Mouse (Mus musculus) lung, embryonic 15.5 days (tissue): ENCODE results near the gene Rasgrp2. TPM values are rescaled to one million over a fixed set of nuclear protein-coding genes. Genes with fewer than 3 reads are reported as not detected.

Experiments
- ATAC-seq: fragments of 200-750 bp; cut with Nextera tagmentation; 2 replicates; pipeline ENCODE4 v1.8.0; 2017; ENCODE audit warnings: moderate number of reproducible peaks, borderline replicate concordance; ENCODE audit not compliant: low FRiP score, low TSS enrichment; ENCODE audit errors: extremely low read depth
- H3K27ac ChIP-seq: fragments of 300-500 bp; sonication (generic); 2 replicates; pipeline ENCODE4 v1.5.1; 2015; ENCODE audit warnings: moderate library complexity, mild to moderate bottlenecking, inconsistent platforms
- H3K27me3 ChIP-seq: fragments of 300-500 bp; sonication (generic); 2 replicates; pipeline ENCODE4 v1.6.1; 2015; ENCODE audit warnings: inconsistent platforms
- H3K36me3 ChIP-seq: fragments of 300-500 bp; sonication (generic); 2 replicates; pipeline ENCODE4 v1.6.1; 2015; ENCODE audit warnings: inconsistent platforms
- H3K4me1 ChIP-seq: fragments of 300-500 bp; sonication (generic); 2 replicates; pipeline ENCODE4 v1.6.1; 2015; ENCODE audit warnings: inconsistent platforms
- H3K4me2 ChIP-seq: fragments of 300-500 bp; sonication (generic); 2 replicates; pipeline ENCODE4 v1.6.1; 2015; ENCODE audit warnings: inconsistent platforms, mild to moderate bottlenecking, moderate library complexity
- H3K4me3 ChIP-seq: fragments of 300-500 bp; sonication (generic); 2 replicates; pipeline ENCODE4 v1.5.1; 2015; ENCODE audit warnings: mild to moderate bottlenecking, inconsistent platforms
- H3K9ac ChIP-seq: fragments of 300-500 bp; sonication (generic); 2 replicates; pipeline ENCODE4 v1.6.1; 2015; ENCODE audit warnings: inconsistent platforms
- H3K9me3 ChIP-seq: fragments of 300-500 bp; sonication (generic); 2 replicates; pipeline ENCODE4 v1.6.1; 2016; ENCODE audit warnings: inconsistent platforms
- WGBS: fragments of 180-500 bp; shearing (Covaris S2); methylation state at CpG from one replicate; pipeline ENCODE4 v1.1.7; 2015; 5-methylcytosine and 5-hydroxymethylcytosine counted together
- polyA plus RNA-seq: library from polyadenylated mRNA; unstranded; fragments of >200 nt; fragmentation: Nextera tagmentation; extraction: Ambion mirVana; gene quantifications from 2 replicates; pipeline ENCODE4 v1.2.1, GENCODE M21; 2015

Rasgrp2 gene
- polyA plus RNA-seq, 1 experiment from 2014 or later: 72.1 TPM

DNA sequence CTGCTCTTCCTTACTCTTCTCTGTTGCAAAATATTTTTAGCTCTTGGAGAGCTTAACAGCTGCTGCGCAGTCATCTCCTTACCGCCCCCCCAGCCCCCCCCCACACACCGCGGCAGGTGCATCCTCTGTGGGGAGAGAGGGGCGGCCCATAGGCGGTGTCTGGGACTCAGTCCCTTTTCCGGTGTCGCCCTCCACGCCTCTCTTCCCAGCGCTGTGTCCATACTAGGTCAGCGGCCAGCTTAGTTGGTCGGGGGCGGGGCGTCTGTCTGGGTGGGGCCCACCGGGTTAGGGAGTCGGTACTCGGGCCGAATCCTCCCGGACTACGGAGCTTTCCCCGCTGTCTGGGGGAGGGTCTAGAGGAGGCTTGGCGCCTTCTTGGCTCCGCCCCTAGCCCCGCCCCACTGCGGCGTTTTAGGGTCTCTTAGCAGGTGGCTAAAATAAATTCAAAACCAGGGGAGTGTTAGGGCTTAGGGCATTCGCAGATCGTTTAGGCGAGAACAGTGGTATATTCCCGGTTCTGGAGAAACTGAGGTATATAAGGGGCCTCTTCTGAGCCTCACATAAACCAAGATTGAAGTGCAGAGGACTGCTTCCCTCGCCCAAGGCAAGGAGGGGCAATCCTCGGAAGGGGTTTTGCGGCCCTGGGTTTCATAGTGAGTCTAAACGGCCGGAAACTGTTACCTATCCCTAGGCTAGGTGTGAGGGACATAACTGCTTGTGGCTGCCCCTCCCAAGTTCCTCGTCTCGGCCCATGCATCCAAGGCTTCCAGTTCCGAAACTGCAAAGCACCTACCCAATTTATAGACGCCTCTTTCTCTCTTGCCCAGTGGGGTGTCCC is 474 bp upstream of the Rasgrp2 start:
- Histone ChIP-seq H3K4me2 (peak overlapping the region; percentile 100), H3K9ac (peak overlapping the region; percentile 54), H3K9me3 (no peaks in the 10 kb centered on the region), H3K36me3 (no peaks in the 10 kb centered on the region), H3K4me1 (peaks cover 37% of the 10 kb centered on the region), H3K4me3 (peak overlapping the region; percentile 71), H3K27ac (peak overlapping the region; percentile 64), H3K27me3 (peaks cover 33% of the 10 kb centered on the region)
- ATAC-seq: peak; percentile 55
- 1% methylated on average over 39 of the region's 39 CpGs for WGBS

DNA sequence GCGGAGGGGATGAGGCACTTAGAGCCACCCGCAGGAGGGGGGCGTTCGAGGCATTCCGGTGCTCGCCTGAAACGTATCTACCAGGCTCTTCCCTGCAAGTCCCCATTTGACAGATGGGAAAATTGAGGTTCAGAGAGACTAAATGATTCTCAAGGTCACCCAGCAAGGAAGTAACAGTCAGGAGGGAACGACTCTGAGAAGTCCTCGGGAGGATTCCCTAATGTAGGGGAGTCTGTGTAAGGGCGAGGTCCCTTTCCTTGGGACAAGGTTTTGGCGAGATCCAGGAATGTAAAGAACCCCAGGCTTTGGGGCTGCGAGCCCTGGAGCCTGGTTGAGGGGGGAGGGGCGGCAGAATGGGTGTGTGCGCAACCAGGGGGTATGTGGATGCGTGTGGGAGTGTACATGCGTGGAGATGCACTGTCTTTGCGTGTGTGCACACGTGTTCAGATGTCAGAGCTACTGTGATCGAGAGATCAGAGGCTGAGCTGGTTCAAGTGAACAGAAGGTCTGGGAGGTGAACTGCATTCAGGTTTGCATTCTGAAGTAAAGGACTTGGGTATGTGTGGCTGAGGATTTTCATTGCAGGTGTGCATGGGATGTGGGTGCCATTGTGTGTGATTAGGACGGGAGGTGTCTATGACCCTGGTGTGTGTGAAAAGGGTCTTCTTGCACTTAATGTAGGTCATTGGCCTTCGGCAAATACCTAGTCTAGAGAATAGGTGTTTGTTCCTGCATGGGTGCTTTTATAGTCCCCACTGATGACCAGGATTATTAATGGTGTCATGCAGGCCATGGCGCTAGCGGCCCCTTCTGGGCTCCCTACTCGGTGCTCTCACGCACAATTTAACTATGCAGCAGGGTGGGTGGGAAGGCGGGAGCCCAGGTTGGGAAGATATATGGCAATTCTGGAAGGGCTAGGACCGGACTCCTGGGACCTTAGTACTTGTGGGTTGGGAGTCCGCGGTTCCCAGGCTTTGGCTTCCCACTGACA is 1.3 kb downstream of the Rasgrp2 start:
- Histone ChIP-seq H3K27me3 (peaks cover 33% of the 10 kb centered on the region), H3K36me3 (no peaks in the 10 kb centered on the region), H3K27ac (no peak overlapping the region), H3K4me2 (peak overlapping the region; percentile 100), H3K9me3 (no peaks in the 10 kb centered on the region), H3K4me3 (peak overlapping the region; percentile 71), H3K4me1 (peaks cover 37% of the 10 kb centered on the region), H3K9ac (peak overlapping the region; percentile 54)
- no peak for ATAC-seq
- 2% methylated on average over 29 of the region's 29 CpGs for WGBS

DNA sequence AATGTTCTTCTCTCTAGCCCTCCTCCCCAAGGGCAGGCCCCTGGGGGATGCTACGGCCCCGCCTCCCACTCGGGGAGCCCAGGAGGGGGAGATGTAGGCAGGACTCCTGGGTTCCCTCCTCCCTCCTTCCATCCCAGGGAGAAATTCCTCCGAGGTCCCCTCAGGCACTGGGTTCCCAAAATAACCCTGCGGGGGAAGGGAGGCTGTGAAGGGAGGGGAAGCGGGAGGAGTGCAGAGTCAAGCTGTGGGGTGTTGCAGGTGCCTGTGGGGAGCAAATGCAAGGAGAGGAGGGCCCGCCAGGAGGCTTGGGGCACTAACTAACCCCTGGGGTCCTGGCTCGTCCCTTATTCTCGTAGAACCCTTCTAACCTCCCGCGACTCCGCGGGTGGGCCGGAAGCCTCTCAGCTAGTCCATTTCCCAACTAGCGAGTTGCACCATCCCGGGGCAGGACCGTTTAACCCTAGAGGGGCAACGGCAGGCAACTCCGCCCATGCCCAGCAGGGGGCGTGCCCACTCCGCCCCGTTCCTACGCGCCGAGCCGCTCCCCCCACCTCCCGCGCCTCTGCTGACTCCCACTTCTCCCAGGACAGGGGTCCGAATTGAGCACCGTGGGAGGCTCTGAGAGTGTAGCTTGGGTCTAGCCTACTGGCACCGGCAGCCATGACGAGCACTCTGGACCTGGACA is 2.1 kb downstream of the Rasgrp2 start:
- H3K27me3 ChIP-seq: peaks cover 33% of the 10 kb centered on the region
- peak overlapping the region; percentile 100 for H3K4me2 ChIP-seq
- H3K4me1 ChIP-seq: peaks cover 37% of the 10 kb centered on the region
- H3K9me3 ChIP-seq: no peaks in the 10 kb centered on the region
- H3K9ac ChIP-seq: peak overlapping the region; percentile 46
- peak overlapping the region; percentile 67 for H3K27ac ChIP-seq
- no peaks in the 10 kb centered on the region for H3K36me3 ChIP-seq
- peak; percentile 41 for ATAC-seq
- under 1% methylated on average over 32 of the region's 32 CpGs for WGBS
- H3K4me3 ChIP-seq: peak overlapping the region; percentile 71

DNA sequence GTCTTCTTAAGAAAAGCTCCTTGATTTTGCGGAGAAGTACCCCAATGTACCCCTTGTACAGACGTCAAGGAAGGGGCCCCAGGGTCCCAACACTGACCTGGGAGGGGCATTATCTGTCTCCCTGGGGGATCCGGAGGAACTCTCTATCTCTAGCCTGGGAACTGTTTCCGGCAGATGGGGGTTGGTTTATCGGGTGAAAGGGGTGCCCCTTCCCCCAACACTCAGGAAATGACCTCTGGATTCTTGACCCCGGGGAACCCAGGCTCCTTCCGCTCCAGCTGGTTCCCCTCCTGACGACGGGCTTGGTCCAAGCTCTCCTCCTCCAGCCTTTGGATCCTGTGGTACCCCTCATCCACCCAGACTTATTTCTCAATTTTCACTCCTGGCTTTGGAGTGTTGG is 2.8 kb downstream of the Rasgrp2 start:
- H3K36me3 ChIP-seq: no peaks in the 10 kb centered on the region
- peaks cover 37% of the 10 kb centered on the region for H3K4me1 ChIP-seq
- WGBS: 7% methylated on average over 9 of the region's 9 CpGs
- peak overlapping the region; percentile 46 for H3K9ac ChIP-seq
- peak overlapping the region; percentile 71 for H3K4me3 ChIP-seq
- H3K9me3 ChIP-seq: no peaks in the 10 kb centered on the region
- peak overlapping the region; percentile 54; the same call in 1 of the 2 replicates for H3K27ac ChIP-seq
- H3K27me3 ChIP-seq: peaks cover 33% of the 10 kb centered on the region
- no peak for ATAC-seq
- peak overlapping the region; percentile 100 for H3K4me2 ChIP-seq

DNA sequence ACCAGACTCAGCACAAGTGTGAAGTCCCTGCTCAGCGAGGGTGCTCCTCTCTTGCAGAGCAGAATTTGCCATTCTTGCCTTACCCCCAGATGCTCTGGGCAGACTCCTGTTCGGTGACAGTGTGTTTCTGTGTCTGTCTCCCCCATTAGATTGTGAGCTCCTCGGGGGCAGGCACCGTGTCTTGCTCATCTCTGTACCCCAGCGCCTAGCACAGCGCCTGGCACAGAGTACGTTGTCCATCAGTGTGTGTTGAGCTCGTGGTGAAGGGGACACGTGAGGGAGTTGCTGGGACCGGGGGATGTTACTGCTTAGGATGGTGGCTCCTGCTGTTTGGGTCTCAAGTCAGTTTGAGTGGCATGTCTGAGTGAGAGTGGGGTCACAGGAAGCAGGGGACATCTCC is 4.7 kb downstream of the Rasgrp2 start:
- Histone ChIP-seq H3K4me3 (no peak overlapping the region), H3K27me3 (peaks cover 33% of the 10 kb centered on the region), H3K9ac (no peak overlapping the region), H3K9me3 (no peaks in the 10 kb centered on the region), H3K36me3 (no peaks in the 10 kb centered on the region), H3K4me1 (peaks cover 32% of the 10 kb centered on the region), H3K27ac (no peak overlapping the region), H3K4me2 (no peak overlapping the region)
- 81% methylated on average over 10 of the region's 10 CpGs for WGBS
- no peak for ATAC-seq

DNA sequence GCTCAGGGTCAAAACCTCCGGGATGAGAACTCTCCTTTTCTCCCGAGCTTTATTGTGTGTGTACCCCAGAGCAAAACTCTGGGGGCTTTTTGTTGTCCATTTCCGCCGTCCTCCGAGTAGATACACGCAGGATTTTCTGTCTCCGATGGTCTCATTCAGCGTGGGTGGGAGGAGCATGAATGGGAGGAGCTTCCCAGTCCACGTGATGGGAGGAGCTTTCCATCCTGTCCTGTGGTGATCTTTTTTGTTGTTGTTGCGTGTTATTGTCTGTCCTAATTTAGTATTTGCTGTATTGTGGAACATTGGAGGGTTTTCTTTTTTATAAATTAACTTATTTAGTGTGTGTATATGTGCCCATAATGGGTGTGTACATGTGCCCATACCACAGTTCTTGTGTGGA is 6.3 kb downstream of the Rasgrp2 start:
- H3K4me1 ChIP-seq: peaks cover 19% of the 10 kb centered on the region
- ATAC-seq: no peak
- no peak overlapping the region for H3K9ac ChIP-seq
- no peak overlapping the region for H3K27ac ChIP-seq
- no peaks in the 10 kb centered on the region for H3K9me3 ChIP-seq
- H3K4me2 ChIP-seq: no peak overlapping the region
- no peaks in the 10 kb centered on the region for H3K36me3 ChIP-seq
- WGBS: 68% methylated on average over 10 of the region's 10 CpGs
- no peak overlapping the region for H3K4me3 ChIP-seq
- peaks cover 26% of the 10 kb centered on the region for H3K27me3 ChIP-seq

DNA sequence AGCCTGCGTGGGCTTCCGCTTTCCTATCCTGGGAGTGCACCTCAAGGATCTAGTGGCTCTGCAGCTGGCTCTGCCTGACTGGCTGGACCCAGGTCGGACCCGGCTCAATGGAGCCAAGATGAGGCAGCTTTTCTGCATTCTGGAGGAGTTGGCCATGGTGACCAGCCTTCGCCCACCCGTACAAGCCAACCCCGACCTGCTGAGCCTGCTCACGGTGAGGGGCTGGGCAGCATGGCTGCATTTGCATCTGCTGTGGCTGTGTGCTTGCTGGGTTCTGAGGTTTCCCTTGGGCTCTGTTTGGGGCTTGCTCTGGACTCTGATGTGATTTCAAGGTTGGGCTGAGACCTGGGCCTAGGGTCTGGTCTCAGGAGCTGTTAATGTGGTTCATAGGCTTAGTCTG is 8.0 kb downstream of the Rasgrp2 start:
- WGBS: 79% methylated on average over 8 of the region's 8 CpGs
- Histone ChIP-seq H3K9ac (no peak overlapping the region), H3K9me3 (no peaks in the 10 kb centered on the region), H3K4me3 (no peak overlapping the region), H3K36me3 (no peaks in the 10 kb centered on the region), H3K4me1 (peaks cover 2% of the 10 kb centered on the region), H3K27me3 (peaks cover 9% of the 10 kb centered on the region; the same call in 1 of the 2 replicates), H3K27ac (no peak overlapping the region), H3K4me2 (no peak overlapping the region)
- no peak for ATAC-seq

DNA sequence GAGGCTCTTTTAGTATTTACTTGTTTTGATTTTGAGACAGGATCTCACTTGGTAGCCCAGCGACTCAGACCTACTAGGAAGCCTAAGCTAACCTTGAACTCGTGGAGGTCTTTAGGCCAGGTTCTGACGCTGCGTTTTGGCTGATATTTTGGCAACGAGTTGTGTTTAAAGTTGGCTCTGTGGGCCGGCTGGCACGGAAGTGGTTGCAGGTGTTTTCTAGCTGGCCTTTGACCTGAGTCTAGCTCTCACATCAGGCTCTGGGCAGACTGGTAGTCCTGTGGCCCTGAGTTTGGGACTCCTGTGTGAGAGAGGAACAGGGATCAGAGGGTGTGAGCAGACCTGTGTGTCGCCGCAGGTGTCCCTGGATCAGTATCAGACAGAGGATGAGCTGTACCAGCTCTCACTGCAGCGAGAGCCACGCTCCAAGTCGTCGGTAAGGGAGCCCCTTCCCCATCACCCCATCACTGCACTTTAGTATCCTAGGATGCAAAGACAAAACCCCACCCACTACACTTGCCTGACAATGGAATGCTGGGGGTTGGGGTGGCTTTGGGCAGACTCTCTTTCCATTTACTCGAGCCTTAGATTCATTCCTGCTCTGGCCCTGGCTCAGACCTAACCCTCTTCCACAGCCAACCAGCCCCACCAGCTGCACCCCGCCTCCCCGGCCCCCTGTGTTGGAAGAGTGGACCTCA is 8.8 kb downstream of the Rasgrp2 start:
- Histone ChIP-seq H3K27me3 (0 out of 2 replicates have a peak, but pooled peaks cover under 1% of the 10 kb centered on the region), H3K9ac (no peak overlapping the region), H3K4me1 (no peaks in the 10 kb centered on the region), H3K9me3 (no peaks in the 10 kb centered on the region), H3K4me3 (no peak overlapping the region), H3K36me3 (no peaks in the 10 kb centered on the region), H3K4me2 (no peak overlapping the region), H3K27ac (no peak overlapping the region)
- no peak for ATAC-seq
- WGBS: 52% methylated on average over 16 of the region's 16 CpGs

DNA sequence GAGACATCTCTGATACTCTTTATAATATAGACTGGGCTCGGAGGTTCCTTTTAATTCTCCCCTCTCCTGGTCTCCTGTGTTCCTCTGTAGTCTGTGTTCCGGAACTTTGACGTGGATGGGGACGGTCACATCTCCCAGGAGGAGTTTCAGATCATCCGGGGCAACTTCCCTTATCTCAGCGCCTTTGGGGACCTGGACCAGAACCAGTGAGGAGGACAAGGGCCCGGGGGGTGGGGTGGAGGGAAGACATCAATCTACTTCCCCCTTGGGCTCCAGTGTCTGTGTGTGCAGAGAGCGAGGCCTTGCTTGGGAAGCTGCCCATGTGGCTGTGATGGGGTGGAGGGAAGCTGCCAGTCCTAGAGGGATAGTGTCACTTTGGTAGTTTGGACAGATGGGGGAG is 9.6 kb downstream of the Rasgrp2 start:
- WGBS: 66% methylated on average over 8 of the region's 8 CpGs
- no peak overlapping the region for H3K4me3 ChIP-seq
- H3K9me3 ChIP-seq: no peaks in the 10 kb centered on the region
- no peak overlapping the region for H3K4me2 ChIP-seq
- no peak for ATAC-seq
- no peaks in the 10 kb centered on the region for H3K4me1 ChIP-seq
- no peaks in the 10 kb centered on the region for H3K27me3 ChIP-seq
- no peak overlapping the region for H3K27ac ChIP-seq
- no peaks in the 10 kb centered on the region for H3K36me3 ChIP-seq
- H3K9ac ChIP-seq: no peak overlapping the region

DNA sequence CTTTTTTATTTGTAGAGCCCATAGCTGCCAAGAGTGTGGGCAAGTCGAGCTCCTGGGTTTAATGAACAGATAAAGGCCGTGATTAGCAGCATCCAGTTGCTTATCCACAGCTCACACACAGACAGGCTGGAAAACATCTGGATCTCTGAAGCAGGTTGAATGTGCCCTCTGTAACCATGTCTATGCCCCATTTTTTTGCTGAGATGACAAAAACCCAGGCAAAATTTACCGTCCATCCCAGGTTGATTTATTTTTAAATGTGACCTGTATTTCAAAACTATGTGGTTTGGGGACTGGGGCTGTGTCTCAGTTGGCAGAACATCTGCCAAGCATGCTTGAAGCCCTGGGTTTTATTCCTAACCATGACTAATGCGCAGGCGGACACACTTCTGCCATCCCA is 10.0 kb downstream of the Rasgrp2 start:
- WGBS: 75% methylated on average over 5 of the region's 5 CpGs
- no peaks in the 10 kb centered on the region for H3K9me3 ChIP-seq
- no peak overlapping the region for H3K4me2 ChIP-seq
- no peaks in the 10 kb centered on the region for H3K36me3 ChIP-seq
- no peaks in the 10 kb centered on the region for H3K4me1 ChIP-seq
- H3K4me3 ChIP-seq: no peak overlapping the region
- no peak for ATAC-seq
- no peaks in the 10 kb centered on the region for H3K27me3 ChIP-seq
- H3K27ac ChIP-seq: no peak overlapping the region
- H3K9ac ChIP-seq: no peak overlapping the region

DNA sequence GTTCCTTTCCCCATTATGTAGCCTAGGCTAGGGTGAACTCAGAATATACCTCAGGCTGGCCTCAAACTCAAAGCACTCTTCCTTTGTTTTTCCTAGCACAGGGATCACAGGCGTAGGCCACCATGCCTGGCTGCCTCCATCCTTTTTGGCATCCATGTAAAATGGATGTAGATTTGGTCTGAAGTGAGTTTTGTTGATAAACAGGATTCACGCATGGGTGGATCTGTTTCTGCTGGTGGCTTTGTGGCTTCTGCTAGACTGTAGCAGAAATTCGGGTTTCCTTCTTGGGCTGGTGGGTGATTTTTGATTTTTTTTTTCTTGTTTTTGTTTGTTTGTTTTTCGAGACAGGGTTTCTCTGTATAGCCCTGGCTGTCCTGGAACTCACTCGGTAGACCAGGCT is 10.8 kb downstream of the Rasgrp2 start:
- no peaks in the 10 kb centered on the region for H3K36me3 ChIP-seq
- no peak overlapping the region for H3K4me2 ChIP-seq
- no peaks in the 10 kb centered on the region for H3K27me3 ChIP-seq
- no peaks in the 10 kb centered on the region for H3K9me3 ChIP-seq
- no peaks in the 10 kb centered on the region for H3K4me1 ChIP-seq
- 73% methylated on average over 5 of the region's 5 CpGs for WGBS
- no peak overlapping the region for H3K9ac ChIP-seq
- no peak overlapping the region for H3K27ac ChIP-seq
- no peak for ATAC-seq
- H3K4me3 ChIP-seq: no peak overlapping the region
